Mouse (Mus musculus) gastrocnemius, postnatal 4 days (tissue): ENCODE results near the gene Sirt4. TPM values are rescaled to one million over a fixed set of nuclear protein-coding genes. Genes with fewer than 3 reads are reported as not detected.

Experiments
- DNase-seq, 2 experiments: peaks; one replicate each; pipeline ENCODE4 v3.0.0; 2021 to 2022; ENCODE audit warnings: low spot score in 2 of 2, mixed read lengths in 2 of 2
- total RNA-seq, 2 experiments: library from RNA; stranded (reverse); gene quantifications; 2 replicates each; pipeline ENCODE4 v1.2.3; 2021

Sirt4 gene
- total RNA-seq, 2 experiments from 2014 or later: 13.4 to 16.8 TPM

DNA sequence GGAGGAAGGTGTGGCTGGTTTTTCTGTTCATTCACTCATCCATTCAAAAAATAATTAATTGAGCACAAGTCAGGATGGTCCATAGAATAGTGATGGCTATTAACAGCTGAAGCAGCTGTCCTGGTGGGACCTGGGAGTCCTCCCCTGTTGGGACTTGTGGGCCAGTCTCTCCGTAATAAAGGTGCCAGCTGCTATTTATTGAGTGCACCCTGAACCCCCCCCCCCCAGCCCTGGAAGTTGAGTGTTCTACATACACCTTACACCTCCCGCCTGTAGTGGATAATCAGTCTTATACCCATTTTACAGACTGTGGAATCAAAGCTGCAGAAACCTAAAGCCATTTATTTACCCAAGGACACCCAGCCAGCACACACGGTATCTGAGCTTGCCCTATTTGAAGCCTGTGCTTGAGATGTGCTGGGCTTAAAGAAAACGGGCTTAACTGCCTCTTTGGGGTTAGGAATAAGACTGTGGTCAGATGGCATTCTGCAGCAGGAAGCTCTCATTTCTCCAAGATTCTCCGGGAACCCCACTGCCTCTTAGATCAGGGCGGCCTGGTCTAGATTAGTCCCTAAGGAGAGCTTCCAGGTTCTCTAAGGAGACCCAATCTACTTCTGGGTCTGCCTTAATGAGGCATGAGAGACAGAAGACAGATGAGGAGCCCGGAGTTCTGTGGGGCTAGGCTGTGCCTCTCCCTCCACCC, 47.1 kb downstream of the Sirt4 start:
- no peak for DNase-seq

DNA sequence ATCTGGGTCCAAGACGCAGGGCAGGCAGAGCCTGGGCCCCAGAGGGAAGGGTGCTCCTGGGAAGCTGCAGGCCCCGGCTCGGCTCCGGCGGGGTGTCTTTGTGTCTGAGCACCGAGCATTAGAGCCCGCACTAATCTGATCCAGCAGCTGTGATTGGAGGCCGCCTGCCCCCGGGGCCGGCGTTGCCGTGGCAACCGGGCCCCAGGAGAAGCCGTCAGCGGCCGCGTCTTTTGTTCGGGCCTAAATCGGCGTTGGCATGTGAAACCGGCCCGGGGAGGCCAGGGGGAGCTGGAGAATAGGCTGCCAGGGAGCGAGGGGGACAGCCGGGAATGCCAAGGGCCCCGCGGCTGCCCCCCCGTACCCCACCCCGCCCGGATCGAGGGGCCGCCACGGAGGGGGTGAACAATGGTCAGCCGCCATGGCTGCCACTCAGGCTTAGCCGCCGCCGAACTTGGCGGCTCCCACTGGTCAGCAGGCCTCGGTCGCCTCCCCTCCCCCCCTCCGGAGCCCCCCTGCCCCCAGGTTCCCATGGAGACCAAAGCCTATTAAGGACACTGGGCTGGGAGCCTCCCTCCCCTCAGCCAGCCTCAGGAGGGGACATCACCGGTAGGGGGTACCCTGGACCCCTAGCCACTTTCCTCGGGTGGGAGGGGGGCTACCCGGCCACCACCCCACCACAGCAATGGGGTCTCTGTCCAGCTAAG, 48.0 kb downstream of the Sirt4 start:
- DNase-seq: peak in 1 of 2 experiments; percentile 62

DNA sequence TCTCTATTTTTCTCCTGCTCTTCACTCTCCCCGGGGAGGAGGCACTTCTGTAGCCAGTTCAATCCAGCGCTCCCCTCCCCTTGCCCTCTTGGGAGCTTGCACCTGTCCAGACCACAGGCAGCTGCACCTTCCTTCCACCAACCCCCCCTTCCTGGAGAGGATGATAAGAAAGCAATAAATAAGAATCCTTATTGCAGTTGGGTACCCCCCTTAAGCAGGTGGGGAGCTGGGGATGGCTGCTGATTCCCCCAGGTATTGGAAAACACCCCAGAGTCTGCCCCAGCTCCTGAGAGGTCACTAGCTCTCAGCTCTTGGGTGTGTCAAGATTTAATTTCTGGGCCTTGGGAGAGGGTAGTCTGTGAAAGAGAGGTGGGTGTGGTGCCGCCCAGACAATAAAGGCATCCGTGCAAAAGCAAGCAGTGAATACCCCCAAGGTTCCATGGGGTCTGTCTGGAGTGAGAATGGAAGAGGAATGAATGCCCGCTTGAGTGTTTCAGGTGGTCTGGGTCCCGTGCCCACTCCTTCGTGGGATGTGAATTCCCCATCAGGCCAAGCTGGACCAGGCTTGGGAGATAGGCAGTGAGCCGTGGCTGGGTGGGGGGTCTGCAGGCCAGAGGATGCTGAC, 48.7 kb downstream of the Sirt4 start:
- no peak for DNase-seq

DNA sequence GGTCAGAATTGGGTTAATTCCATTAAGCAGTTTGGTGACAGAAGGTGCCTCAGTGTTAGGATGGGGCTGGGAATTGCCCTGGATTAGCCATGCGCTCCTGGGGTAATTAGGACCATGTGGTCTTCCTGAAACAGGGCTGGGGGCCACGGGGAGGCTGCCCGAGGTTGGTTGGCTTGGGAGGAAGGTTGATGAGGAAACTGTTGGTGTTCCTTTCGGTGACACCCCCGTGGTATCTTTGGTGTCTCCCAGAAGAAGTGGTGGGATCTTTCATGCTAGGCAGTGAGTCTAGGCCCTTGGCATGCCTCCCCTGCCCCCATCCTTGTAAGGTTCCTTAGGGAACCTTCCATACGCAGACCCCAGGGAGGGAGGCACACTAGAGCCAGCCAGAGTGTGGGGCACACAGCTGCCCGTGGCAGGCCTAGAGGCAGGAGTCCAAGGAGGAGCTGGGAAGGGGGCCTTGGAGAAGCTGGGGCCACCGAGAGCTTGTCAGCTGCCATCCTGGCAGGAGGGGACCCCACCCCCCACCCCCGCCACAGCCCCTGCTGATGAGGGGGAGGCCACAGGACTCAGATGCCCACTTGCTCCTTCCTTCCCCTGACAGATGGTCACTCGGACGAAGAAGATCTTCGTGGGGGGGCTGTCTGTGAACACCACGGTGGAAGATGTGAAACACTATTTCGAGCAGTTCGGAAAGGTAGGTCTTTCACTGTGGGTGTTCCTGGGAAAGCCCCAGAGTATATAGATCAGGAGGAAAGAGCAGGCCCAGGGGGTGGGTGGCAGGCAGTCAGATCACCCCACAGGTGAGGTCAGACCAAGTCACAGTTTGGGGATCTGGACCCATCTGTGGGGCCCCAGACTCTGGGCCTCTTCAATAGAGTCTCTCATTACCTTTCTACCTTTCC, 49.4 kb downstream of the Sirt4 start:
- no peak for DNase-seq

DNA sequence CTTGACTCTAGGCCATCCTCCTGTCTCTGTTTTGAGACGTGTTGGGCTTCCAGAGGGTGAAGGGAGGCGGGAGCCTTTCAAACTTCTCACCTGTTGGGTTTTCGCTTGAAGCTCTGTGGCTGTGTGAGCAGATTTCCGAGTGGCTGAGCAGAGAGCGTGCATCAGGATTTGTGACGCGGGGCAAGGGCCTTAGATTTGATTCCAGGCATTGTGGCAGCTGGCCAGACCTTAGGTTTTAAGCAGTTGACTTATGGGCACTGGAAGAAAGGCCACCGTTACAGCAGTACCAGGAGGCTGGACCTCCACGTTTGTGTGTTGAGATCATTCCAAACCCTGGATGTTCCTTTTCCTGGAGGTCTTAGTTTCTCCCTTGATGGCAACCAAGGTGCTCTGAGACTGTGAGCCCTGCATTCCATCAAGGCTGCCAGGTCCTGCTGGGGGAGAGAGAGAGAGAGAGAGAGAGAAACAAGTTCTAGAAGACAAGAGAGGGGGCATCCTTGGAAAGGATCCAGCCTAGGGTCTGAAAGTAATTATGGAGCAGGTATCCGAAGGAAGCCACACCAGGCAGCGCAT, 50.2 kb downstream of the Sirt4 start:
- DNase-seq: no peak

DNA sequence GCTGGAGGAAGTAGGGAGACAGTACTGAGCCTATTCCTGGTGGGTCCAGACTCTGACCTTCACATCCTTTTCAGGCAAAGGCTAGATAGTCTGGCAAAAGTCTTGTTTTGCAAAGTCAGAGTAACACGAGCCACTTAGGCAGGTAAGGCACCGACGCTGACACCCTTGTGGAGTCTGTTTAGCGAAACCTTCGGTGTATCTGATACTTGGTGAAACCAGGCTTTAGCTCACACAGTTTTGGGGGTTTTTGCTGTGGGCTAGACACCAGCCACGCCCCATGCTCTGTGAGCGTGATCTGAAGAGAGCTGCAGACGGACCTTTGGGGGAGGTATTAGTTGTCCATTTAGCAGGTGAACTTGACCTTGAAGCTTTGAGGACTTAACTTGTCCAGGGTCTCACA, 51.3 kb downstream of the Sirt4 start:
- DNase-seq: no peak

DNA sequence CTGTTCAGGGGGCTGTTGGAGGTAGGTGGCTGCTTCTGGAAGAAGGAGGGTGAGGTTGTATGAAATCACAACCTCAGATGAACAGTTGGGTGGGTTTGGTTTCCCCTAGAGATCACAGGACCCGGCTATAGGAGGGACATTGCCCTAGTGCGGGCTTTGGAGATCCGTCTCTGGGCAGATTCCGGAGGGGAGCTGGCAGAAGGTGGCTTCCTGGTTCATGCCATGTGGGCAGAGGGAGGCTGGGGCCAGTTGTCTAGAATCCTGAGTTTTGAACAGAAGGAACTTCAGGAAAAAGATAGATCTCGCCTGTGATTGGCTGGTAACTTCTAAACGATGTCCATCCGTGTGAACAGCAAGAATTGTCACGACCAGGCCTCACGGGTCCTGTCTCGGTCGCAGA, 52.1 kb downstream of the Sirt4 start:
- DNase-seq: no peak

DNA sequence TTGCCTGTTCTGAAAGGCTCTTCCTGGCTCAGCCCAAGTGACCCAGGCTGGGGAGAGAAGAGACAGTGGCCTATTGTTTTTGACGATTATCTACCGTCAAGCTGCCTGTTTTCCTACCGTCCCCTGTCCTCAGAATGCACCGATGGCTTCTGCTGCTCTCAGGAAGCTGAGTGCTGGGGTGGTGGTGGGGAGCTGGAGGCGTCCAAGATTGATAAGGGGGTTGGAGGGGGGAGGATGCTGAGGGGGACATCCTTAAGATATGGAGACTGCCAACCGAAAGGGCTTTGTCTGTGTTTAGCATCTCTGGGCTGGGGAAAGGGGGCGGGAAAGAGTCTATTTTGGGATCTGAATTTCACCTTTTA, 52.6 kb downstream of the Sirt4 start:
- no peak for DNase-seq

DNA sequence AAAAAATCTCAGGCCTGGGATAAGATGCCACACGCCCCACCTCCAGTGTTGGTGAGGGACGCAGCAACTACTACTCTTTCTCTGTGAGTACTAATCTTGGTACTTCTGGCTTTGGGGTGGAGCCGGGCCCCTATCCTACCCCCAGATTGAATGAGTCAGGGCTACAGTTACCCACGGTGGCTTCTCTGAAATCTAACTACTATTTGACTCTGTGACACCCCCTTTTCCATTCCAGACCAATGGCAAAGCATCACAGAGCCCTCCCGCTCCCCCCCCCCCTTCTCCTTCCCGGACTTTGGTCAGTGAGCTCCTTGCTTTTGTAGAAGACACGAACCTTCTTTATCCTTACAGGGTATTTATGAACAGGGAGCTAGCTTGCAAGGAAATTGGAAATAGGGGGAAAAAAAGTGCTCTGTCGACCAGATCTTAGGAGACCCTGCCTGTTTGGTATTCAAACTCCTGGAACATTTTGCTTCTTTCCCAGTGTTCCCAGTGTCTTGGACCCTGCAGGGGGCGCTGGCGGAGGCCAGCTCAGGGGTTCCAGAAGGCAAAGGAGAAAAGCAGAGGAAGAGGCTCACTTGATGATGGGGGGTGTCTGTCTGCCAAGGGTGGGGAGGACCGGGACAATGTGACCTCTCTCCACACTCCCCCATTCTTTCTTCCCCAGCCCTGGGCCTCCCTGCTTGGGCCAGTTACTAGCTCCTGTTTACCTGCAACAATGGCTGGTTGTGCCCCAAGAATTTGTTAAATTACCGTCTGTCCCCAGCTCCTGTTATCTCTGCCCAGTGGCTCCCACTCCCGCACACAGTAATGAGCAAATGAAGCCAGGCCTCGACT, 53.2 kb downstream of the Sirt4 start:
- DNase-seq: peak in 1 of 2 experiments; percentile 31

DNA sequence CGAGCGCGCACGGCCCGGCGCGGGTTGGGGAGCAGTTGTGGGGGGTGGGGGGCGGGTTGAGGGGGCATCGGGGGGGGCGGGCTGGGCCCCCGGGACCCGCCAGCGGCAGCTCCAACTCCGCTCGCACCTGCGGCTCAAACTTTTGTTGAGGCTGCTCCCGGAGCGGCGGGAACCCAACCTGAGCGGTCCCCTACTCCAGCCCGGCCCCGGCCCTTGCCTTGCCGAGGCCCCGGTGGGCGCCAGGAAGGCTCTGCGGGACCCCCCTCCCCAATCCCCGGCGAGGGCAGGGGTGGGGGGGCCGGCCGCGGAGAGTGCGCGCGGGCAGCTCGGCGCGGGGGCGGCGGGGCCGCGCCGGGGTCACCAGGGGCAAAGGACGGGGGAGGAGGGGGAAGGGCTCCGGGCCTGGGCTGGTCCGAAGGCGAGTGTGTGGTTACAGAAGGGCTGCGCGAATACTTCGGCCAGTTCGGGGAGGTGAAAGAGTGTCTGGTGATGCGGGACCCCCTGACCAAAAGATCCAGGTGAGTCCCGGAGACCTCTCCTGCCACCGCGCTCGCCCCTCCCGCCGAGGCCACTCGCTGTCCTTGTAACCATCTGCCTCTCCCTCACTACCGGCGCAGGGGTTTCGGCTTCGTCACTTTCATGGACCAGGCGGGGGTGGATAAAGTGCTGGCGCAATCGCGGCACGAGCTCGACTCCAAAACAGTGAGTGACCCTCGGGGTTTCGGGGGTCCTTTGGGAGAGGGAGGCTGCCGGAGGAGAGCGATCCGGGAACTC, 54.2 kb downstream of the Sirt4 start:
- no peak for DNase-seq

DNA sequence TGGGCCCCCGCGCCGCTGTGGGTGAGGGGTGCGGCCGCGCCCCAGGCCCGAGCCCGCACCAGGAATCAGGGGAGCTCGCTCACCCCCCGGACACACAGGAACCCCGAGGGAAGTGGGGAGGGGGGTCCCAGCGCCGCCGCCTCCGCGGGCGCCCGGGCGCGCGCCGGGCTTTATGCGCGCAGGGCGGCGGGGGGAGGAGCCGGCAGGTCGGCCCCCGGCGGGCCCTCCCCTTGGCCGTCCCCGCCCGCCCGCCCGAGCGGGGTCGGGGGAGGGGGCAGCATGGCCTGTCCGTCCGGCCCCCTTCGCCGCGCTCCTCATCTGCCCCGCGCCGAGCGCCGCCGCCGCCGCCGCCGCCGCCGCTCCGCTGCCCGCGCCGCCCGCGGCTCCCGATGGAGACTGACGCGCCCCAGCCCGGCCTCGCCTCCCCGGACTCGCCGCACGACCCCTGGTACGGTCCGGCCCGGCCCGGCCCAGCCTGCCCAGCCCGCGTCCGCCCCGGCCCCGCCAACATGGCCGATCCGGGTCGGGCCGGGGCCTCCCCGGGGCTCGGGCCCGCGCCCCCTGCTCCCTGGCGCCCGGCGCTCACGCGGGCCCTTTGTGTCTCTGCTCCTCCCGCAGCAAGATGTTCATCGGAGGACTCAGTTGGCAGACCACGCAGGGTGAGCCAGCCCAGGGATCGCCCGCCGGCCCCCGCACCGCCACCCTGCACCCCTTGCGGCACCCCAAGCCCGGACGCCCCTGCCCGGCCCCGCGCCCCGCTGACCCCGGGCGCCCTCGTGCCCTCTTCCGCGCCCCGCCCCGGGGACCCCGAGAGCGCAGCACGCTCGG, 55.0 kb downstream of the Sirt4 start, which contains the start of gene Msi1:
Msi1 (plus strand) TSS at position 241 of the 828 bp plus-strand sequence.
- peak in 1 of 2 experiments; percentile 27 for DNase-seq

DNA sequence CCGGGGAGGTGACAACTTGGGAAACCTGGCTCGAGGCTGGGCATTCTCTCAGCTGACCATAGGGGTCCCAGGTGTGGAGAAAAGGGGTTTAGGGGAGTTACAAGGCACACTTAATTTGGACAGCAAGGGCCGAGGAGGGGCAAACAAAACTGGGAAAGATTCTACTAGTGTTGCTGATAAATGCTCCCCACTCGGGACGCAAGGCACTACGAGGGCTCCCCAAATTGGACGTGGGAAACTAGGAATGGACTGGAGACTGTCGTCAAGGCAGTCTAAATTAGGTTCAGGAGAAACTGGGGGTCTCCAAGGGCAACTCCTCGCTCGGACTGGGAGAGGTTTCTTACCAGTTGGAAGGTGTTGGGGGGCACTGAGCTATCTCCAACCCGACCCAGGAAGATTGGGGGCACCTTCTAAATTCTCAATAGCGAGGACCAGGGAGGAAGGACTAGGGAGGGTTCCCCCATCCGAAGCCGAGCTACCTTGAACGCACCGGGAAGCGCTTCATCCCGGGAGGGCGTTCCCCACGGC, 55.6 kb downstream of the Sirt4 start:
- DNase-seq: no peak

Other genes starting within 250 kb of the Sirt4 start
- gene Pop5, start 248.9 kb downstream of the Sirt4 start, total RNA-seq: 10 to 100 TPM; 20.2 to 25.0 TPM
- gene Rnf10, start 211.8 kb downstream of the Sirt4 start, total RNA-seq: 100 to 1,000 TPM; 196 TPM
- 10 to 100 TPM; 57.8 to 64.2 TPM for gene Coq5, start 205.1 kb downstream of the Sirt4 start, total RNA-seq
- gene Dynll1, start 183.7 kb downstream of the Sirt4 start, total RNA-seq: 100 to 1,000 TPM; 314 to 330 TPM
- gene Srsf9, start 157.5 kb downstream of the Sirt4 start, total RNA-seq: 10 to 100 TPM; 38.2 to 42.8 TPM
- gene Gatc, start 143.5 kb downstream of the Sirt4 start, total RNA-seq: 10 to 100 TPM; 19.5 to 21.6 TPM
- gene Triap1, start 143.5 kb downstream of the Sirt4 start, total RNA-seq: 10 to 100 TPM; 19.7 to 22.8 TPM
- 100 to 1,000 TPM; 236 to 243 TPM for gene Cox6a1, start 135.7 kb downstream of the Sirt4 start, total RNA-seq
- 1 to 10 TPM; 6.2 to 6.5 TPM for gene Msi1, start 55.1 kb downstream of the Sirt4 start, total RNA-seq
- gene Pla2g1b, start 18.5 kb downstream of the Sirt4 start, total RNA-seq: not detected
- 100 to 1,000 TPM; 170 to 175 TPM for gene Pxn, start 22.0 kb upstream of the Sirt4 start, total RNA-seq
- gene Rplp0, start 74.7 kb upstream of the Sirt4 start, total RNA-seq: 1,000 to 10,000 TPM; 1,089 to 1,227 TPM
- 10 to 100 TPM; 48.8 to 50.7 TPM for gene Gcn1l1, start 80.5 kb upstream of the Sirt4 start, total RNA-seq
- gene Rab35, start 147.2 kb upstream of the Sirt4 start, total RNA-seq: 10 to 100 TPM; 43.1 to 46.8 TPM
- 1 to 10 TPM; 6.8 to 6.9 TPM for gene Bicdl1, start 246.9 kb upstream of the Sirt4 start, total RNA-seq